Mouse (Mus musculus) embryo, embryonic 11.5 days (tissue): Measurements from ENCODE around the gene Syn3.

Experiments used
- DNase-seq: peaks from one replicate; pipeline ENCODE4 v3.0.0-alpha.2; 2012; ENCODE audit warnings: low read depth, low spot score

The Syn3 gene

DNA sequence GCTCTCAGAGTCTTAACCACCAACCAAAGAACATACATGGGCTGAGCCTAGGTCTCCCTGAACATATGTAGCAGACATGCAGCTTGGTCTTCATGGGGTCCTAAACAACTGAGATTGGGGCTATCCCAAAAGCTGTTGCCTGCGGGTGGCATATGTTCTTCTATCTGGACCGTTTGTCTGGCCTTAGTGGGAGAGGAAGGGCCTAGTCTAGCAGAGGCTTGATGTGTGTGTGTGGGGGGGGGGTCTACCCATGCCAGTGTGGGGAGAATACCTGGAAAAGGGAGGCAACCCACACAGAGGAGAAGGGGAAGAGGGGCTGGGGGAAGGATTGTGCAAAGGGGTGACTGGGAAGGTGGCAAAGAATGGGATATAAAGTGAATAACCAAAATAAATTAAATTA lies 281.9 kb downstream of the Syn3 start:
- DNase-seq = no peak

DNA sequence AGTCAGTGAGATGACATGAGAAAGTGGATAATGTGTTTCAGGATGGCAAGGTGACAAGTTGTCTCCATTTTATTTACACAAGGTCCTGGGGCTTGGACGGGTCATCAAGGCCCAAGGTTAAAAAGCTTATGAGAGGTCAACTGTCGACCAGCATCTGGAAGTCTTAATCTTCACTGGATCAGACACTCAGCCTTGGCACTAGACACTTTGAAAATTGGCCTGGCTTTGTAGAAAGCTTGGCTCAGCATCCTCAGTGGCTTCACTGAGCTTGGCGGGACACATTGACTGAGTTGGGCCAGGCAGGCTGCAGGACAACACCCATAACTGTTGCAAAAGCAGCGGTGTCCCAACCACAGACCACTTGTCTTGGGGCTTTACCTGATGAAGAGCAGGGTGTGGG lies 286.6 kb downstream of the Syn3 start:
- DNase-seq = no peak

DNA sequence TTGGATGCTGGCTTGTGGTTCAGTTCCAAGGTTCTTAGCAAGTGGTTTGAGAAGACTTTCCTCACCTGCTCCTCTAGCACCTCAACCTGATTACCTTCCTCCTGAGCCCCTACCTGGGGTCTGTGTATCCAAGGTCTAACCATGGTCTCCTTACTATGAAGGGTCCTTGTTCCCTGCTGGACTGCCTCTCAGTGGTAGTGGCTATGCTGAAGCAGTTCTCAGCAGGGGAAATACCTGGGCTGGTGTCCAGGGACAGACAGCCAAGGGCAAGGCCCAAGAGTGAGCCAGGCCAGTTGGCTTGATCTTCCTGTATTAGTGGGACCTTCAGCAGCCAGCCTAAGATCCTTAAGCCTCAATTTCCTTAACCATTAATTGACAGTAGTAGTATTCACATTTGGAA lies 294.8 kb downstream of the Syn3 start:
- DNase-seq = no peak

DNA sequence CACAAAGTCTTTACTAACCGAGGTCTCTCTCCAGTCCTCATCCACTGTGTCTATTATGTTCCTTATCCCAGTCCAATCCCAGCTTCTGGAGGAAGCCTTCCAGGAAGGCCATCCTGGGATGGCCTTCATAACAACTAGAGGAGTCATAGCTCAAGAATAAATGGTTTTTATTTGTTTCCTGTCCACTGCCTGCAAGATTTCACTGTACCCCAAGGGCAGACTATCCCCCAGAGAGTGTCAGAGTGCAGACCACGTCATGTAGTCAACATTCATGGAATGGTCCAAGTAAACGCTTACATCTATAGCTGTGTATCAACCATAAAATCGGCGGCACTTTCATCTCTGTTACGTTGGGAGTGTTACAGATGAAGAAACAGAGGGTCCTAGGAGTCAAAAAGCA lies 295.5 kb downstream of the Syn3 start:
- no peak for DNase-seq

DNA sequence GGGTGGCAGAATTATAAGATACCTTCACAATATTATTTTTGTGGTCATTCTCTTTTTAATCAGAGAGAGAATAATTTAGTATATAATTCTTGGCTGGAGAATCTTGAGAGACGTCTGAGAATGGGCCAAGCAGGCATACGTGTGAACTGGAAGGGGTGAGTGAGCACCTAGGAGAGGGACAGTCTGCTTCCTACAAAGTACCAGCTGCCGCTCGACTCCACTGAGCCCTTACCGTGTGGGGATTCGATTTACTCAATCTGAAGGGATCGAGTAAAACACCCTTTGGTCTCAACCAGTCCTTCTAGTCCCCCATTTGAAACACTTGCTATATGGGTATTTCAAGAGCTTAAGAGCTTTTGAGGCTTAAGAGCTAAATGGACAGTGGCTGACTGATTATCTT lies 296.9 kb downstream of the Syn3 start:
- DNase-seq = no peak

DNA sequence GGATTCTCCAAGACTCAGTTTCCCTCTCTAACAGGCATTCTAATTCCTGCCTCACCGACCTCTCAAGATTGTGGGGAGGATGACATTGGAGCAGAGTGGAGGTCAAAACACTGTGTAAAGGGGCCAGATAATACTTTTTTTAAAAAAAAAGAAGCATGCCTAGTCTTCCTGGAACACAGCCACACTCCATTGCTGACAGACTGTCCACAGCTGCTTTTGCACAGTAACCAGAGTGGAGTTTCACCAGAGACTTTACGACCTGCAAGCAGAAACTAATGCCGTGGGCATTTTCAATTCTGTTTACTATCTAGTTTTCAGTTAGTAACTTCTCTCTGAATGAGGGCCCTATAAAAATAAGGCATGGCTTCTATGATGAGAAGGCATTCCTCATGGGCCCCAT lies 297.7 kb downstream of the Syn3 start:
- no peak for DNase-seq

DNA sequence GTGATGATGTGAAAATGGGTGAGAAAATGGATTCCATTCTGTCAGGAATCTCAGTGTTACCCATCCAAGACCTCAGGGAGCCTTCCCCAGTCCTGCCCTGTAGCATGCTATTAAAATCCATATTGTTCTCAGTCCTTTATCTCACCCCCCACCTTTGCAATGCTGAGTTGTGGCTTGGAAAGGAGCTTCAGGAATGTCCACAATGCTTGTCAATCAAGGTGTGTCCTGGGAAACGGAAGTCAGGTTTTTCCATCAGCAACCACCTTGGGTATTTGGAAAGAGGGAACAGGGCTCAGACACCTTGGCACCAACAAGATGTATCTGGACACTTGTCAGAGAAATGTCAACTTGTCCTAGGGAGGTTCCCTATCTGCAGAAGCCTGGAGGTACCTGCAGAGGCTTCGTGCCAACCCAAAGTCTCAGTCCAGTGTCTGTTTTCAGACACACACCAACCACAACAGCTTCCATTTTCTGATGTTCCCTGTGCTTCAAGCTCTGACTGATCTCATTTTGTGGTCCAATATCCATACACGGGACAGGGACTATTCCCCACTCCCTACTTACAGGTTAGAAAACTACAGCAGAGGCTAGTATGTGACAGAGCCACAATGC lies 302.2 kb downstream of the Syn3 start:
- no peak for DNase-seq

DNA sequence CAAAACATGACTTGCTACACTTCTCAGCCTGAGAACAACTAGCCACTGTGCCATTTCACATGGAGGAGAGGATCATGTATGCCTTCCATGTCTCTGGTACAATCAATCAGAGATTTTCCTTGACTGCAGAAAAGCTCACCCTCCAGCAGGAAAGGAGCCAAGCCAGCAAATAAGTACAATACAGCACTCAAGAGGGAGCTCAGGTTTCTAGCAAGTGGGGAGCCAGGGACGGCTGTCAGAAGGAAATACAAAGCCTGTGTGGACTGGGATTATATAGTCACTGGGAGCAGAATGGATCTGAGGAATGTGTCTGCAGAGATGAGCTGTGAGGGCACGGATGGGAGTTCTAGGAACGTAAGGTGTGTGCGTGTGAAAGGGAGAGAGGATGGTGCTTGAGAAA lies 304.0 kb downstream of the Syn3 start:
- no peak for DNase-seq

DNA sequence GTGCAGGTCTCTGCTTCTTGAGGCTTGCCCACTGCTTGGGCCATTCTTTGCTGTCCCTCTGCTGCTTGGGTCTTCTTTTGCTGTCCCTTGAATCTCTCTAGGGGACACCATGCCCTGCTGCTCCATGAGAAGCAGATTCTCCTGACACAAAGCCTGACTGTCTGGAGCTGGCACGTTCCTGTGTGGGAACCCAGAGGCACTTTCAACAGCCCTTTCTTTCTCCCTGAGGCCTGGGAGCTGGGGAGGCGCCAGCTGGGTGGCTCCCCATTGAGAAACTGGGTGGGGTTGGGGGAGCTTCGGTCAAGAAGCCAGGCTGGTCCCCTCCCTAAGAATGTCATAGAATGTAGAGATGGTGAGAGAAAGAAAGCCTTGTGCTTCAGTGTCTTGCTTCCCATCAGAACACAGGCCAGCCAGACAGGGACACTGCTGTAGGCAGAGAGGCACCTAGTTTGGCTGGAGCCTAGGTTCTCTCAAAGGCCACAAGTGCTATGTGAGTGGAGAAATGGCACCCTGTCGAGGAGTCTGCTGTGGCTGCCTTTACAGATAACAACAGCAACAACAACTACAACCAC lies 304.7 kb downstream of the Syn3 start:
- no peak for DNase-seq

DNA sequence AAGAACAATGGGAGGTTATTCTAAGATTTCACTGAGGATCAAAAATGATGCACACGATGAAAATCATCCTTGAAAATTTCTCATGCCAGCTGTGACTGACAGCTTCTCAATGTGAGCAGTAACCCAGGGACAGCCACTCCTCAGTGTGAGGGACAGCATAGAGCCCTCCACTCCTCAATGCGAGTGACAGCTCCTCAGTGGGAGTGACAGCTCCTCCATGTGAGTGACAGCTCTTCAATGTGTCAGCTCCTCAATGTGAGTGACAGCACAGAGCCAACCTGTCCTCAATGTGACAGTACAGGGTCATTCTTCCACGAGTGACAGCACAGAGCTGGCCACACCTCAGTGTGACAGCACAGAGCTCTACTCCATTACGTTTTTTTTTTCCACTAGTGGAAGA lies 310.1 kb downstream of the Syn3 start:
- DNase-seq = no peak

DNA sequence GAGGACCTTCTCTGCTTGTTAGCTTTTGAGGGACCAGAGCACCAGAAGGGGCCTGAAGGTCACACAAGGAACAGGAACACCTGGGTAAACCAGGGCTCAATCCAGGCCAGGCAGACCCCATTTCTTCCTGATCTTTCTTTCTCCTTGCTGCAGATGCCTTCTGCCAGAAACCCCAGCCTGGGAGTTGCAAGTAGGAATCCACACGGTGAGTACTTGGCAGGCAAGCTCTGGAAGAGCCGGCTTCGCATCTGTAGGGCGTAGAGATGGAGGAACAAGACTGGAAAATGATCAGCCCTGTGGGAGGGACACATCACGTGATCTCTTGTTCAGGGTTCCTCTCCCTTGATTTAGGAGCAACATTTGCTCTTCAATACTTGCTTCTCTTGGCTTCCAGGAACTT lies 310.8 kb downstream of the Syn3 start:
- DNase-seq = no peak

DNA sequence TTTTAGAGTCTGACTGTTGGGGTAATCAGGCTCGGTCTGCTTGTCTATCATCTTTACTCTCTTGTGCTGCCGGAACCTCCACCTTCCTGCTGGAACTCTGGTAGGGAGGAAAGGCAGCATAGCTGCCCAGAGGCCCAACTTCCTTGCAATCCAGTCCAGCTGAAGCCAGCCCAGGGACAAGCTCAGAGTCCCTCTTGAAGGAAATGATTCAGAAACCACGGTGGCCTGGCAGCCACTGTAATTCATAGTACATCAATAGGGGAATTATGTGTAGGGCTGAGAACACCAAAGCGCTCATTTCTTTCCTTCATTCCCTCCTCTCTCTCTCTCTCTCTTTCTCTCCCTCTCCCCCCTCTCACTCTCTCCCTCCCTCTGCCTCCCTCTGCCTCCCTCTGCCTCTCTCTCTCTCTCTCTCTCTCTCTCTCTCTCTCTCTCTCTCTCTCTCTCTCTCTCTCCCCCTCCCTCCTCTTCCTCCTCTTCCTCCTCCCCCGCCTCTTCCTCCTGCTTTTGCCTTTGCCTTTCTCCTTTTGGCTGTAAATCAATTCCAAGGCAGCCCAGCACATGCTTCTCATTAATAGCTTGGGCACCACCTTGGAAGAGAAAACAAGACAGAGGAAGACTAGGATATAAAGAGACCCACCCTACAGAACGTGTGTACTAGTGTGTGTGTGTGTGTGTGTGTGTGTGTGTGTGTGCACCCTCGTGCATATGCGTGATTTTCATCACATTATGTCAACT lies 315.4 kb downstream of the Syn3 start:
- DNase-seq = no peak

DNA sequence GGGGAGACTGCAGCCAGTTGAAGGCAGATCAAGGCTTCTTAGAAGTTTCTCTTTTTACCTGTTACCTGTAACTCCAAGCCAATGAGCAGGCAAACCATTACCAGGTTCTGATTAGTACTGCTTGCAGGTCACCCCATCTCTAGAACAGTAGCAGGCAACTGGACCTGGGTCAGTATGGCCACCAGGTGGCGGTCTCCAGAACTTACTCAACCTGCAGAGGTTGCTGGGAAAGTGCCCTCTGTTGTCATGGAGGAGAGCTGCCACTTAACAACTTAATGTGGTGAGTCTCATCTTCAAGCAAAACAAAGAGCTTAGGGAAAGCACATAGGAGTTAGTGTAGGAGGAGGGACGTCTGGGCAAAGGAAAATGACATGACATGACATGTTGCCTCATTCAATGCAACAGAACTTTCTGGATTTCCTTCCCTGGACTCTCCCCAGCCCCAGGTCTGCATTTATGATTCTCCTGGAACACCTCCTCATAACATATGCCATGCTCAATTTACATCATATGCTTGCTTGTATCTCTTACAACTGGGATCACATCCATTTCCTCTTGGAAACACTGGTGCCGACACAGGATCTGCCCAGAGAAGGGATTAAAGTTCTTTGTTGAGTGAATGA lies 316.4 kb downstream of the Syn3 start:
- peak; percentile 32 for DNase-seq

DNA sequence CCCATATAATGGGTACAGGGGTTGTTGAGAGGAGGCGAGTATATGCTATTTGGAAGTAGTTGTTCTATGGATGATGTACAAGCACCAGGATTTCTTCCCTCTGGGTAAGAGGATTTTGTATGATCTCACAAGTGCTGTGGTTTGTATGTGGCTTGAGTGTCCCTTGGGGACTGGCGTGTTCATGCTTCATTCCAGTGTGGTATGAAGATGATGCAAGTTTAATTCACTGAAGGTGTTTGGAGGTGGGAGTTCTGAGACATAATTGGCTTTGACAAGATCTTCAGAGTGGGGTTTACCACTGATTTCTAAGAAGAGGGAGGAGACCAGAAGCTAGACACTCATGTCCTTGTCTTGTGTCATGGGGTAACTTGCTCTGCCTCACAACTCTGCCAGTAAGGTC lies 322.3 kb downstream of the Syn3 start:
- no peak for DNase-seq

DNA sequence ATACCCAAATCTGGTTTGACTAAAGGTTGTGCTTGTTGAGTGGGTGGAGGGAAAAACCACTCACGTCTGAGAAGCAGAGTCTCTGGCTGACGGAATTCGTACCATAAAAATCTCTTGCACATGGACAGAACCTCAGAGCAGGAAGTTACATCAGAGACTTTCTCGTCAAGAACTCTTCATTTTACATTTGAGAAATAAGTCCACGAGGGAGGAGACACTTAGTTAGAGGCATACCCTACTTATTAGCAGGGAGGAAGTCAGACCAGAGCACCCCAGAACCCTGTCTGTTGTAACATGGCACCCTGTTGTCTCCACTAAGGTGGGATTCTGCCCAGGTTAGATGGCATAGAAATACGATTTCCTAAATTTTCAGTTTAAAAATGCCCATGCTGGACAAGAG lies 324.7 kb downstream of the Syn3 start:
- DNase-seq = no peak

DNA sequence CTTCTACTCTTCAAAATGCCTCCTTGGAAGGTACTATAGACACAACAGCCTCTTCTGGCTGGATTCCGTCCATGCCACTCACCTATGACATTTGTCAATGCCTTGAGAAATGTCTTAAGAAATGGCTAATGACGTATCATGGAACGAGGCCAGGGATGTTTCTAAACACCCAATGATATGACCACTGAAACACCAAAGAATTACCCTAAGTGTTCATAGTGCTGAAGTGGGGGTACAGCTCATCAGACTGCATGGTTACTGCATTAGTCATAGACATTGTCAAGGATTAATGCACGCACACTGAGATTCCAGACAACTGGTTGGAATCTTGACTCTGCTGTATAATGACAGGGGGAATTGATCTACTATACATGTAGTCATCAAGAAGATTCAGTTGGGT lies 325.4 kb downstream of the Syn3 start:
- DNase-seq = no peak

DNA sequence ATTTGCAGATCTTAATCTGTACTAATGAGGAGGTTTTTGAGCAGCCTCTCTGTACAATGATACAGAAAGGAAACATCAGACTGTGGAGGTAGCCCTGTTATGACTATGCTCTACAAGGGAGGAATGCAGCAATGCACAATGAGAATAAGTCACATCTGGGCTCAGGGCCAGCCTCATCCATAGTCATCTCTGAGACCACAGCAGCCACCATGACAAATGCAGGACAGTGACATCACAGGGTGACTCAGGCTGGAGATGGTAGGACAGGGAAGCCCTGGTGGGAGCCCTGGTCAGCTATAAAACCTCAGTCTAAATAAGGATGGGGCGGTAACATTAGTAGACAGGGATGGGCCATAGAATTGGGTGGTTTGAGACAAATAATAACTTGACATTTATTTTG lies 327.4 kb downstream of the Syn3 start:
- no peak for DNase-seq

DNA sequence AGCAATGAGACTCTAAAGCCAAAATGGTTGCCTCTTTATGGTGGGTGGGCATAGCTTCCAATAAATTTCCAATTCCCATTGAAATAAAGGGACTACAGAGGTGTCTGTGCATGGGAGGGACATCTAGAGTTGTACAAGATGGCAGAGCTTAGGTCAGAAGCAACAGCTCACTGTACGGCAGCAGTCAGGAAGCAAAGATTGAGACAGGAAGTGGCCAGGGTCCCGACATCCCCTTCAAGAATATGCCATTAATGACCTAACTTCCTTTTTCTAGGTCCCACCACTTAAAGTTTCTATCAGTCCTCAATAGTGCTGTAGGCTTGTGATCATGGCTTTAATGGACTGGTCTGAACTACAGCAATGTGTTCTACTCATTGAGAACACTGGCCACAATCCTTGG lies 330.6 kb downstream of the Syn3 start:
- no peak for DNase-seq

DNA sequence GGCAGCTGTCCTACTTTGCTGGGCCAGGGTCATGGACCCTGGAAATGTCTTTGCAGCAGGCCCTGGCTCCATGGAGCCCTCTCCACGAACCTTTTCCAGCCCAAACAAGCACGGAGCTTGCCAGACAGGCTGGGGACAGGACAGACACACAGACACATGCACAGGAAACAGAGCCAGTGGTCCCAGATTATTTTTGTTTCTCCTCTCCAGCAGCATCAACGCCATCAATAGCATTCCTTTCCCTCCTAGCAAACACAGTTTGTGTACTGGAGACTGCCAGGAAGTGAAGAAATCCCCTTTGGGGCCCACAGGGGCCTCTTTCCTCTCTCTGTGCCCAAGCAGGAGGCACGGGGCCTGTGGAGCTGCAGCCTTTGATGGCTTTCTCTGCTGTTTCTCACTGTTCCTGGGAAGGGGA lies 331.8 kb downstream of the Syn3 start:
- DNase-seq = no peak

DNA sequence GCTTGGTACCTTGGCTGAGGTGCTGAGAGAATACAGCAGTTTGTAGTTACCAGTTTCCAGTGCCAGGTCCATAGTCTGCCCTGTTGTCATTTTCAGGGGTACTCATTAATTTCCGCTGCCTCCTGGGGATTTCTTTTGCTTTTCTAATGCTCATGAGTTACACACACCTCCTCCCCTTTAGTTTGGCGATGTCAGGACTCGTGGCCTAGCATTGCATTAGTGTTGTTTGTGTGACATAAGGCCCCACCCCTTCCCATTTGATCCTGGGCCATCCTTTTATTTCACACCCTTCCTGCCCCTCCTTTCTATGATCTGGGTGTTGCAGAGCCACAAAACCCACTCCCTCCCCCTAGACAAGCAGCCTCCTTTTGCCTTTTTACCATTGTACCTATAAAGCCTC lies 334.6 kb downstream of the Syn3 start:
- DNase-seq = no peak

DNA sequence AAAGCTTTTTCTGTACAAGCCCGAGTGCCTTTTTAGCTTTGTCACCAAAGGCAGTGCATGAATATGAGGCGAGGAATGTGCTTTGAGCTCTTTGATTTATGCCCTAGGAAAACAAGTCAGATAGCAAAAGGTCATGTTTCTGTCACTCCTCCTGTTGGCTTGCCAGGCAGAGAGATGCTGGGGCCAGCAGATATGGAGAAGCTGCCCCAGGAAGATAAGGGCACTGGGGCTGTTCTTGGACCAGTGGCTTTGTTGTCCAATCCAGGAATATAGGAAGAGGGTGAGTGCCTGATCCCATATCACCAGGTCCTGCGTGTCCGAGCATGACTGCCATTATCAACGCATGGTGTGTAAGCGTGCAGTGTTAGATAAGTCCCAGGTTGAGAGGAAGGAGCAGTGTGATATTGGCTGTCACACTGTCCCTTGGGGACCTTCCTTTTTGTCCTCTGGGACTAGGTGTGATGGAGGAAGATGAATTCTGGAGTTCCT lies 336.9 kb downstream of the Syn3 start:
- DNase-seq = no peak

DNA sequence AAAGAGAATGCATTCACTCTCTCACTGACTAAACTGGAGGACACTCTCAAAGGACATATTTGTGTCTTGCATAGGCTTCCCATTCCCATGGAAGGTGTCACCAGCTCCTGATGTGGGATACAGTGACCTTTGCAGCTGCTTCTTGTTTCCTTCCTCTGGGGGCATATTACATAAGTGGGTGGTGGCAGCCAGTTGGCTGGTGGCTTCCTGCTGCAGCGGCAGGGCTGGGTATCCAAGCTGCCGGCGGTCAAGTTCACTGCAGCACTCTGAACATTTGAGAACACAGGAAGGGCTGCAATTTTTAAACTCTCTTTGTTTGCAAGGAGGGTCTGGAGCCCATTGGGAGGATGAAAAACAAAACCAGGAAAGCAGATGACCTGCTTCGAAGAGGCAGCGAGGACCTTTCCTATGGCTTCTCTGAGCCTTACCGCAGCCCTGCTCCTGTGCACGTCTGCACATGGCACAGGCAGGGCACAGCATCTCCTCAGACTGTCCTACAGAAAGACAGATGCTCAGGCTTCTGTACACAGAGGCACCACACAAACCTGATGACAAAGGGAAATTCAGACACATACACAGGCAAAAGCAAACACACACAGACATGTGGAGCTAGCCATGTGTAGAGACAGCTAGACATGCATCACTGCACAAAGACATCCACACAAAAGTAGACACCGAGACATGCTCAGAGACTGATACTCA lies 340.3 kb downstream of the Syn3 start:
- no peak for DNase-seq
